Mouse (Mus musculus) MEL (cell line): ENCODE results near the gene Catip. TPM values are rescaled to one million over a fixed set of nuclear protein-coding genes. Genes with fewer than 3 reads are reported as not detected.

ENCODE experiments used
- DNase-seq: peaks from one replicate; pipeline ENCODE4 v3.0.0; 2011; ENCODE audit warnings: low read depth, low spot score
- H3K27ac ChIP-seq: 2 replicates; pipeline ENCODE4 v1.5.1; 2012; ENCODE audit warnings: low read depth, mild to moderate bottlenecking, control low read depth, low read length, moderate library complexity; ENCODE audit not compliant: control insufficient read depth
- H3K27me3 ChIP-seq, 2 experiments: fragments of 150-350 bp in 1 of 2; sonication (generic) in 1 of 2; 2 replicates each; pipeline ENCODE4 v1.6.1; 2012; ENCODE audit warnings: low read length in 2 of 2, mild to moderate bottlenecking in 2 of 2, improper control_type of control experiment in 1 of 2, moderate library complexity in 1 of 2; ENCODE audit not compliant: insufficient read depth in 2 of 2, control insufficient read depth in 1 of 2
- H3K36me3 ChIP-seq, 2 experiments: 2 replicates each; pipeline ENCODE4 v1.6.1; 2012 to 2014; ENCODE audit warnings: low read length in 2 of 2, improper control_type of control experiment in 1 of 2, inconsistent platforms in 1 of 2, mild to moderate bottlenecking in 1 of 2; ENCODE audit not compliant: insufficient read depth in 2 of 2, control insufficient read depth in 1 of 2
- H3K4me1 ChIP-seq, 2 experiments: fragments of 150-350 bp in 1 of 2; sonication (generic) in 1 of 2; 2 replicates each; pipeline ENCODE4 v1.6.1; 2012; ENCODE audit warnings: low read length in 2 of 2, improper control_type of control experiment in 1 of 2, mild to moderate bottlenecking in 1 of 2; ENCODE audit not compliant: insufficient read depth in 2 of 2, control insufficient read depth in 1 of 2
- H3K4me3 ChIP-seq, 2 experiments: fragments of 150-350 bp in 1 of 2; sonication (generic) in 1 of 2; 2 replicates each; pipeline ENCODE4 v1.5.1; 2012; ENCODE audit warnings: low read depth in 2 of 2, low read length in 2 of 2, mild to moderate bottlenecking in 2 of 2, moderate library complexity in 2 of 2, control low read depth in 1 of 2, improper control_type of control experiment in 1 of 2; ENCODE audit not compliant: control insufficient read depth in 1 of 2, insufficient read depth in 1 of 2
- H3K79me2 ChIP-seq: 2 replicates; pipeline ENCODE4 v1.6.1; 2012; ENCODE audit warnings: mild to moderate bottlenecking, low read length, moderate library complexity; ENCODE audit not compliant: control insufficient read depth, poor library complexity, insufficient read depth
- H3K9ac ChIP-seq: 2 replicates; pipeline ENCODE4 v1.6.1; 2012; ENCODE audit warnings: low read depth, mild to moderate bottlenecking, control low read depth, low read length, moderate library complexity; ENCODE audit not compliant: control insufficient read depth, poor library complexity, severe bottlenecking
- H3K9me3 ChIP-seq: fragments of 150-350 bp; sonication (generic); replicated peaks from 2 replicates; pipeline ENCODE4 v1.6.1; 2012; ENCODE audit warnings: mild to moderate bottlenecking, low read length, improper control_type of control experiment, moderate library complexity; ENCODE audit not compliant: insufficient read depth
- BHLHE40 ChIP-seq: IDR thresholded peaks from 2 replicates; pipeline ENCODE4 v1.6.1; 2012; ENCODE audit warnings: low read depth, mild to moderate bottlenecking, inconsistent platforms, low read length, improper control_type of control experiment, borderline replicate concordance
- CHD1 ChIP-seq: IDR thresholded peaks from 2 replicates; pipeline ENCODE4 v1.6.1; 2012; ENCODE audit warnings: low read depth, mild to moderate bottlenecking, inconsistent platforms, low read length, improper control_type of control experiment
- ETS1 ChIP-seq: IDR thresholded peaks from 2 replicates; pipeline ENCODE4 v1.6.1; 2012; ENCODE audit warnings: low read depth, mild to moderate bottlenecking, inconsistent platforms, low read length, improper control_type of control experiment, moderate library complexity
- GABPA ChIP-seq: IDR thresholded peaks from 2 replicates; pipeline ENCODE4 v1.6.1; 2012; ENCODE audit warnings: low read depth, mild to moderate bottlenecking, inconsistent platforms, low read length, improper control_type of control experiment, moderate library complexity
- HCFC1 ChIP-seq: IDR thresholded peaks from 2 replicates; pipeline ENCODE4 v1.6.1; 2012; ENCODE audit warnings: low read depth, mild to moderate bottlenecking, inconsistent platforms, low read length, improper control_type of control experiment, moderate library complexity
- JUND ChIP-seq: IDR thresholded peaks from 2 replicates; pipeline ENCODE4 v1.6.1; 2011; ENCODE audit warnings: low read depth, mild to moderate bottlenecking, improper control_type of control experiment, low read length
- KAT2A ChIP-seq: conservative IDR thresholded peaks from 2 replicates; pipeline ENCODE4 v1.6.1; 2012; ENCODE audit warnings: low read depth, low read length, improper control_type of control experiment, inconsistent platforms
- MAFK ChIP-seq: IDR thresholded peaks from 2 replicates; pipeline ENCODE4 v1.6.1; 2011; ENCODE audit warnings: low read depth, mild to moderate bottlenecking, low read length, improper control_type of control experiment, borderline replicate concordance
- MAX ChIP-seq: IDR thresholded peaks from 2 replicates; pipeline ENCODE4 v1.6.1; 2011; ENCODE audit warnings: low read length, improper control_type of control experiment
- MAZ ChIP-seq: IDR thresholded peaks from 2 replicates; pipeline ENCODE4 v1.6.1; 2012; ENCODE audit warnings: low read depth, mild to moderate bottlenecking, inconsistent platforms, low read length, improper control_type of control experiment
- MXI1 ChIP-seq: IDR thresholded peaks from 2 replicates; pipeline ENCODE4 v1.6.1; 2011; ENCODE audit warnings: mild to moderate bottlenecking, low read depth, low read length, improper control_type of control experiment
- MYC ChIP-seq: IDR thresholded peaks from 2 replicates; pipeline ENCODE4 v1.6.1; 2011; ENCODE audit warnings: low read depth, mild to moderate bottlenecking, low read length, improper control_type of control experiment, moderate library complexity
- NELFE ChIP-seq: IDR thresholded peaks from 2 replicates; pipeline ENCODE4 v1.6.1; 2011; ENCODE audit warnings: low read depth, low read length, improper control_type of control experiment
- NRF1 ChIP-seq: IDR thresholded peaks from 2 replicates; pipeline ENCODE4 v1.6.1; 2014; ENCODE audit warnings: low read depth, mild to moderate bottlenecking, inconsistent platforms, low read length, improper control_type of control experiment, moderate library complexity; ENCODE audit not compliant: poor library complexity, insufficient read depth, severe bottlenecking
- POLR2A ChIP-seq, 2 experiments: IDR thresholded peaks; 2 replicates each; pipeline ENCODE4 v1.6.1; 2011 to 2012; ENCODE audit warnings: low read length in 2 of 2, mild to moderate bottlenecking in 2 of 2, control low read depth in 1 of 2, improper control_type of control experiment in 1 of 2, low read depth in 1 of 2, moderate library complexity in 1 of 2; ENCODE audit not compliant: control insufficient read depth in 1 of 2, insufficient read depth in 1 of 2, poor library complexity in 1 of 2
- POLR2AphosphoS2 ChIP-seq: IDR thresholded peaks from 2 replicates; pipeline ENCODE4 v1.6.1; 2011; ENCODE audit warnings: low read length, improper control_type of control experiment
- RAD21 ChIP-seq: IDR thresholded peaks from 2 replicates; pipeline ENCODE4 v1.6.1; 2011; ENCODE audit warnings: mild to moderate bottlenecking, low read depth, low read length, improper control_type of control experiment
- SMC3 ChIP-seq: IDR thresholded peaks from 2 replicates; pipeline ENCODE4 v1.6.1; 2011; ENCODE audit warnings: low read depth, low read length, improper control_type of control experiment
- UBTF ChIP-seq: IDR thresholded peaks from 2 replicates; pipeline ENCODE4 v1.6.1; 2012; ENCODE audit warnings: low read depth, mild to moderate bottlenecking, inconsistent platforms, low read length, improper control_type of control experiment, moderate library complexity, borderline replicate concordance; ENCODE audit not compliant: insufficient read depth
- USF2 ChIP-seq, 2 experiments: IDR thresholded peaks; 2 replicates each; pipeline ENCODE4 v1.6.1; 2011 to 2012; ENCODE audit warnings: improper control_type of control experiment in 2 of 2, low read length in 2 of 2, borderline replicate concordance in 1 of 2, inconsistent platforms in 1 of 2, low read depth in 1 of 2, mild to moderate bottlenecking in 1 of 2; ENCODE audit not compliant: insufficient read depth in 1 of 2
- ZC3H11A ChIP-seq: IDR thresholded peaks from 2 replicates; pipeline ENCODE4 v1.6.1; 2012; ENCODE audit warnings: low read depth, mild to moderate bottlenecking, inconsistent platforms, low read length, improper control_type of control experiment
- ZKSCAN1 ChIP-seq: IDR thresholded peaks from 2 replicates; pipeline ENCODE4 v1.6.1; 2012; ENCODE audit warnings: low read depth, mild to moderate bottlenecking, inconsistent platforms, low read length, improper control_type of control experiment, moderate library complexity
- ZMIZ1 ChIP-seq: IDR thresholded peaks from 2 replicates; pipeline ENCODE4 v1.6.1; 2012; ENCODE audit warnings: low read depth, mild to moderate bottlenecking, inconsistent platforms, low read length, improper control_type of control experiment, moderate library complexity
- ZNF384 ChIP-seq: IDR thresholded peaks from 2 replicates; pipeline ENCODE4 v1.6.1; 2012; ENCODE audit warnings: low read depth, mild to moderate bottlenecking, inconsistent platforms, low read length, improper control_type of control experiment
- polyA plus RNA-seq, 2 experiments: library from polyadenylated mRNA; stranded (reverse) in 1 of 2; unstranded in 1 of 2; fragments of >175 nt in 1 of 2; fragments of >200 nt in 1 of 2; gene quantifications; 2 replicates each; pipeline versions ENCODE4 v1.2.1 to v1.2.4; 2012; ENCODE audit warnings: low replicate concordance in 2 of 2, low read depth in 1 of 2; ENCODE audit not compliant: insufficient read length in 2 of 2, insufficient read depth in 1 of 2, missing spikeins in 1 of 2
- total RNA-seq: library from RNA; depleted of rRNA; stranded (reverse); fragments of 300-350 nt; gene quantifications from 2 replicates; pipeline ENCODE4 v1.2.3, GENCODE M21; 2012

Catip gene
- total and polyA plus RNA-seq, 3 experiments: 0.08 TPM; not detected in 1

- DNase-seq: no peak
- no peaks in the 10 kb centered on the region for H3K9me3 ChIP-seq
- H3K79me2 ChIP-seq: no peaks in the 10 kb centered on the region; the same call in 1 of the 2 replicates
- no peak overlapping the region for H3K9ac ChIP-seq
- H3K27me3 ChIP-seq: no peaks in the 10 kb centered on the region
- H3K36me3 ChIP-seq: peaks cover 0 to 5% of the 10 kb centered on the region in 2 experiments; a peak in 2 of 4 replicates
- no peak for TF ChIP-seq POLR2AphosphoS2
- no peak for TF ChIP-seq USF2 (IDR thresholded peaks at IDR 0.05; ENCODE audit: borderline replicate concordance in 1 of 2, insufficient read depth in 1 of 2, low read depth in 1 of 2, low read length in 2 of 2)
- TF ChIP-seq CHD1: no peak
- TF ChIP-seq GABPA: no peak
- TF ChIP-seq POLR2A (IDR thresholded peaks at IDR 0.05; ENCODE audit: control insufficient read depth in 1 of 2, insufficient read depth in 1 of 2, low read depth in 1 of 2, low read length in 2 of 2, poor library complexity in 1 of 2): no peak
- TF ChIP-seq MYC: no peak
- TF ChIP-seq MAFK: no peak
- TF ChIP-seq MAZ: no peak
- peaks cover 0 to 18% of the 10 kb centered on the region in 2 experiments; a peak in 3 of 4 replicates for H3K4me1 ChIP-seq
- H3K27ac ChIP-seq: no peak overlapping the region
- no peak overlapping the region for H3K4me3 ChIP-seq
Measured at GRCm38 (mm10) chr1:74383385-74383784, 21.5 kb downstream of the Catip start.

GRCm38 (mm10) chr1:74384525-74384924, 22.6 kb downstream of the Catip start:
- Histone ChIP-seq H3K36me3 (peaks cover 0 to 9% of the 10 kb centered on the region in 2 experiments; a peak in 2 of 4 replicates), H3K4me1 (peaks cover 0 to 19% of the 10 kb centered on the region in 2 experiments; a peak in 3 of 4 replicates), H3K27ac (no peak overlapping the region), H3K9me3 (no peaks in the 10 kb centered on the region), H3K79me2 (no peaks in the 10 kb centered on the region; the same call in 1 of the 2 replicates), H3K4me3 (no peak overlapping the region), H3K27me3 (no peaks in the 10 kb centered on the region)
- DNase-seq: no peak
- no peak for TF ChIP-seq ZNF384
- TF ChIP-seq BHLHE40: no peak
- TF ChIP-seq MAX: no peak
- TF ChIP-seq, all 39 proteins: peak for 0
- no peak overlapping the region for H3K9ac ChIP-seq

DNA sequence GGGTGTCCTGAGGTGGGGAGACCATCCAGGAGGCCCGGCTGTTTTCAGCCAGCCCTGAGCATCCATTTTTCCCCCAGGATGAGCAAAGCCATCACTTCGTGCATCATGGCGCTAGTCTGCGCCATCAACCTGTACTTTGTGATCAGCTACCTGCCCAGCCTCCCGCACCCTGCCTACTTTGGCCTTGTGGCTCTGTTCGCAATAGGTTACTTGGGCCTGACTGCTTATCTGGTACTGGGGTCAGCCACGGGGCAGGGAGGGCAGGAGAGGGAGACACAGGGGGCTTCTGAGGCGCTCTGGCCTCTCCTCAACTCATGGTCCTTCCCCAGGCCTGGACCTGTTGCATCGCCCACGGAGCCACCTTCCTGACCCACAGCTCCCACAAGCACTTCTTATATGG, 23.2 kb downstream of the Catip start:
- DNase-seq: no peak
- H3K9me3 ChIP-seq: no peaks in the 10 kb centered on the region
- peaks cover 0 to 15% of the 10 kb centered on the region in 2 experiments; a peak in 3 of 4 replicates for H3K4me1 ChIP-seq

More for the DNA sequence above, 23.2 kb downstream of the Catip start:
- Histone ChIP-seq H3K79me2 (no peaks in the 10 kb centered on the region; the same call in 1 of the 2 replicates), H3K9ac (no peak overlapping the region), H3K27ac (no peak overlapping the region), H3K36me3 (peaks cover 0 to 10% of the 10 kb centered on the region in 2 experiments; a peak in 2 of 4 replicates), H3K27me3 (no peaks in the 10 kb centered on the region), H3K4me3 (no peak overlapping the region)
- no peak for TF ChIP-seq POLR2A (IDR thresholded peaks at IDR 0.05; ENCODE audit: control insufficient read depth in 1 of 2, insufficient read depth in 1 of 2, low read depth in 1 of 2, low read length in 2 of 2, poor library complexity in 1 of 2)
- no peak for TF ChIP-seq KAT2A
- no peak for TF ChIP-seq UBTF
- TF ChIP-seq RAD21: no peak
- TF ChIP-seq MYC: no peak
- TF ChIP-seq HCFC1: no peak
- no peak for TF ChIP-seq NELFE
- TF ChIP-seq JUND: no peak
- TF ChIP-seq MAX: no peak
- TF ChIP-seq ZKSCAN1: no peak
- no peak for TF ChIP-seq CHD1
- no peak for TF ChIP-seq USF2 (IDR thresholded peaks at IDR 0.05; ENCODE audit: borderline replicate concordance in 1 of 2, insufficient read depth in 1 of 2, low read depth in 1 of 2, low read length in 2 of 2)
- TF ChIP-seq ZMIZ1: no peak
- TF ChIP-seq ETS1: no peak
- TF ChIP-seq ZC3H11A: no peak
- TF ChIP-seq MXI1: no peak
- no peak for TF ChIP-seq NRF1
- TF ChIP-seq SMC3: no peak
